Mouse (Mus musculus) cortical plate, adult 2 months (tissue): Measurements from ENCODE around the gene 1810043G02Rik. TPM values are rescaled to one million over a fixed set of nuclear protein-coding genes. Genes with fewer than 3 reads are reported as not detected.
"Not testable (repeated sequence)": the region's sequence is repeated elsewhere in the genome, so short reads cannot be mapped to it uniquely, and the experiment has no call there.

Experiments
- H3K27ac ChIP-seq: fragments of 200-500 bp; 2 replicates; pipeline ENCODE4 v1.5.1; 2012; ENCODE audit warnings: low read length, control low read depth, inconsistent platforms; ENCODE audit not compliant: insufficient read depth
- H3K4me1 ChIP-seq: fragments of 200-500 bp; 2 replicates; pipeline ENCODE4 v1.6.1; 2011; ENCODE audit warnings: low read length; ENCODE audit not compliant: control insufficient read depth, insufficient read depth
- H3K4me3 ChIP-seq: fragments of 200-500 bp; 2 replicates; pipeline ENCODE4 v1.5.1; 2011; ENCODE audit warnings: mild to moderate bottlenecking, low read length, control low read depth; ENCODE audit not compliant: insufficient read depth
- CTCF ChIP-seq: fragments of 200-500 bp; IDR thresholded peaks from 2 replicates; pipeline ENCODE4 v1.5.1; 2011; ENCODE audit warnings: mild to moderate bottlenecking, control low read depth, low read length; ENCODE audit not compliant: insufficient read depth; ENCODE audit errors: extremely low read depth
- POLR2A ChIP-seq: fragments of 200-500 bp; IDR thresholded peaks from 2 replicates; pipeline ENCODE4 v1.6.1; 2011; ENCODE audit warnings: mild to moderate bottlenecking, low read length, control low read depth; ENCODE audit not compliant: insufficient read depth; ENCODE audit errors: extremely low read depth
- polyA plus RNA-seq: library from polyadenylated mRNA; depleted of rRNA; stranded (reverse); fragments of >200 nt; gene quantifications from 2 replicates; pipeline ENCODE4 v1.2.3, GENCODE M21; 2012; rRNA removed

The 1810043G02Rik gene
- polyA plus RNA-seq, 1 experiment = 74.0 TPM

DNA sequence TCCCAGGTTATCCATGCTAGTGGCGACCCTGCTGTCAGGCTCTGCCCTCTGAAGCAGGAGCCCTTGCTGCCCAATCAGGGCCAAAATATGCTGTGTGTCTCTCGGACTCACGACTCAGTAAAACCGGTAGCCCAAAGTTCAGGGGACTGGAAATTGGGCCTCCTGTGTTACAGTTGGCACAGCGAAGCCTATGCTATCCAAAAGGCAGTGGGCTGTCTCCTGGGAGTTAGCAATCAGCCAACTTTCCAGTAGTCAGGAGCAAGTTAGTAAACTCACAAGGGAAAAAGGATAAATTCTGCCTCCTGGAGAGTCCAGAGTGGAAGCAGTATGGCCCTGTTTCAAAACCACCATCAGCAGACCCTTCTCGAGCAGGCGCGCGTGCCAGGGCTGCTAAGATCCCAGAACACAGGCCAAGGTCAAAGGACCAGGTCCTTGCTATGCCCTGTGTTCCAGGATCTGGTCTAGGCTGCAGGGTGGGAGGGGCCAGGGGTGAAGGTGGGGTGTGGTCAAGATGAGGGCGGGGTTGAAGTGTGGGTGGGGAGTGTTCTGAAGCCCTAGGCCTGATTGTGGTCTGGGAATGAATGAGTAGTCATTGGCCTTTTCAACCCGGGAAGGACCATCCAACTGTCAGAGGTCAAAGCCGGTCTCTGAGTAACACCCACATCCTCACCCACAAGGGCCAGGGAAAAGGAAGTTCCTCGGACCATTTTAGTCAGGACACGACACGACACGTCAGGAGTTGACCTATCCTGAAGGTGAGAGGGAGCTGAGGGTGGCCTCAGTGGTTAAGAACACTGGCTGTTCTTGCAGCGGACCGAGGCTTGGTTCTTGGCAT, 34.6 kb downstream of the 1810043G02Rik start:
- peaks cover 3% of the 10 kb centered on the region; the same call in 1 of the 2 replicates for H3K4me1 ChIP-seq
- no peak for TF ChIP-seq POLR2A
- TF ChIP-seq CTCF = no peak
- no peak overlapping the region for H3K27ac ChIP-seq
- H3K4me3 ChIP-seq = no peak overlapping the region

DNA sequence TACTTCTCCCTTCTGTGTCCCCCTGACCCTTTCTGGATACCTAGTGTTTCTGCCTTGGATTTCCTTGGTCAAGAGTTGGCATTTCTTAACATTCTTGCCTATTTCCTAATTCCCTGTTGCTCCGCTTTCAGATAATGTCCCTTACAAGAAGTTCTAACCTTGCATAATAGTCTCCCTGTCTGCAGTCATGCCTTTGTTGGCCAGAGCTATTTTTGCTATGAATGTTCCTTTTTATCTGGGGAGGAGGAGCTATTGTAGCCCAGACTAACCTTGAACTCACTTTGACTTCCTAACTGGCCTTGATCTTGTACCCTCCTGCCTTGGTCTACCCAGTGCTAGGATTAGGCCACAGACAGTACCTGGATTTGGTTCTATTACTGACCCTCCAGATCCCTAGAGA, 37.2 kb downstream of the 1810043G02Rik start:
- Histone ChIP-seq H3K27ac (no peak overlapping the region), H3K4me1 (no peaks in the 10 kb centered on the region), H3K4me3 (no peak overlapping the region)
- TF ChIP-seq POLR2A = no peak
- no peak for TF ChIP-seq CTCF

DNA sequence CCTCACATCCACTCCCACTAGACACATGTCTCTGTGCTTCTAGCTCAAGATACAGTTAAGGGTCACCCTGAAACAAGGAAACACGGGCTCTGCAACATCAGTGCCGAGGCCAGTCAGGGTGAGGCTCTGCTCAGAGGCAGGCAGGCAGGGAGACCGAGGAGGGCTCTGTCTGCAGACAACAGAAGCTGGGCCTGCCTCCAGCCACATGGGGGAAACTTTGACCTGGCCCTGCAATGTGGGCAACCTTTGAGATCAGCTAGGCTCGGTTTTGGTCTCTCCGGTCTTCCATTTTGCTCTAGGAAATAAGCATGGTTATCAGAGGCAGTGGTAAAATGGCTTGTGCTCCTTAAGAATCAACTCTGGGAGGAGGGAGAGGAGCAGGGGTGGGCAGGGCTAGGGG, 38.0 kb downstream of the 1810043G02Rik start:
- Histone ChIP-seq H3K4me3 (no peak overlapping the region), H3K4me1 (no peaks in the 10 kb centered on the region), H3K27ac (no peak overlapping the region)
- TF ChIP-seq POLR2A (no peak), CTCF (no peak)

DNA sequence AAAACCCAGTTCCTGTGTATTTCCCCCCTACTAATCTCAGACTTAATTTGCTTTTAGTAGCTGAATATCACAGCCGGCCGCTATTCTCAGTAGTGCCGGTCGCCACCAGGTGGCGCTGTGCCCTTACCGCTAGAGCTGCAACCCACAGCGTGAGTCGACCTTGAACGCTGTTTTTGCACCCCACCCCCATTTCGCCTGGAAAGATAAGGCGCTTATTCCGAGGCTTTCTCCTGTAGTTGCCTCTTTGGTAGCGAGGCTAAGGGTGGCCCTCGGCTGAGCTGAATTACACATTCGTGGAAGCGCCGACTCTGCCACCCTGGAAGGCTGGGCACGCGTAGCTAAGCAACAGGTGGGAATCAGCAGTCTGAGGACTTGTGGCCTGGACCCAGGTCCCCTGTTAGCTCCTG, 40.5 kb downstream of the 1810043G02Rik start:
- TF ChIP-seq CTCF (peak; percentile 86), POLR2A (no peak)
- H3K4me1 ChIP-seq = no peaks in the 10 kb centered on the region
- H3K27ac ChIP-seq = no peak overlapping the region
- H3K4me3 ChIP-seq = no peak overlapping the region

DNA sequence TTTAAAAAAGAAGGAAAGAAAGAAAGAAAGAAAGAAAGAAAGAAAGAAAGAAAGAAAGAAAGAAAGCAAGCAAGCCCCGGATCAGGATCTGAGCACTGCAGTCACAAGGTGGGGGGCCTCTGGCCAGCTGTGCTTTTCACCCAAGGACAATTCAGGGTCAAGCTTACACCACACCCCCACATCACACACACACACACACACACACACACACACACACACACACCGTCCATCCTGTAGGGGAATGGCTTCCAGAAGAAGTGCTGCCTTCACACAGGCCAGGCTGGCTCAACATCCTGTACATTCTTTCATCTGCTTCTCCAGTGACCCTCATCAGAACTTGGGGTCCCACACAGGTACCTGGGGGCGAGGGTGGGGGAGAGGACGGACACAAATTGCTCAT, 41.0 kb downstream of the 1810043G02Rik start:
- Histone ChIP-seq H3K4me3 (no peak overlapping the region), H3K4me1 (no peaks in the 10 kb centered on the region), H3K27ac (no peak overlapping the region)
- TF ChIP-seq POLR2A (no peak), CTCF (no peak)

DNA sequence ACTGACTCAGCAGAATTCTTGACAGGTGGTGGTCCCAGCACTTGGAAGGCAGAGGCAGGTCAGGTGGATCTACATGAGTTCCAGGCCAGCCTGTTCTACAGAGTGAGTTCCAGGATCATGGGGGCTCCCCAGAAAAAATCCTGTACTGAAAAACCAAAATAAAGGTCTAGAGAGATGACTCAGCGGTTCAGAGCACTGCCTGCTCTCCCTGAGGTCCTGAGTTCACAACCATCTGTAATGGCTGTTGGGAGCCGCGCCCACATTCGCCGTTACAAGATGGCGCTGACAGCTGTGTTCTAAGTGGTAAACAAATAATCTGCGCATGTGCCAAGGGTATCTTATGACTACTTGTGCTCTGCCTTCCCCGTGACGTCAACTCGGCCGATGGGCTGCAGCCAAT, 41.7 kb downstream of the 1810043G02Rik start:
- not testable (repeated sequence) for H3K4me3 ChIP-seq, H3K27ac ChIP-seq, H3K4me1 ChIP-seq

DNA sequence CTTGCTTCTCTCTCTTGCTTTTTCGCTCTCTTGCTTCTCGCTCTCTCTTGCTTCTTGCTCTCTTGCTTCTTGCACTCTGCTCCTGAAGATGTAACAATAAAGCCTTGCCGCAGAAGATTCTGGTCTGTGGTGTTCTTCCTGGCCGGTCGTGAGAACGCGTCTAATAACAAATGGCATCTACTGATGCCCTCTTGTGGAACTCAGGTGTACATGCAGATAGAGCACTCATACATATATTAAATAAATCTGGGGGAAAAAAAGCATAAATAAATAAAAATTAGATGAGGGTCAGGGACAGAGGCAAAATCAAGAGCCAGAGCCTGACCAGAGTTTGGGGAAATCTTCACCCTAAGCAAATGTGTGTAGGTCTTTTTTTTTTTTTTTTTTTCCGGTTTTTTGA, 47.1 kb downstream of the 1810043G02Rik start:
- not testable (repeated sequence) for H3K4me1 ChIP-seq, H3K27ac ChIP-seq, H3K4me3 ChIP-seq

DNA sequence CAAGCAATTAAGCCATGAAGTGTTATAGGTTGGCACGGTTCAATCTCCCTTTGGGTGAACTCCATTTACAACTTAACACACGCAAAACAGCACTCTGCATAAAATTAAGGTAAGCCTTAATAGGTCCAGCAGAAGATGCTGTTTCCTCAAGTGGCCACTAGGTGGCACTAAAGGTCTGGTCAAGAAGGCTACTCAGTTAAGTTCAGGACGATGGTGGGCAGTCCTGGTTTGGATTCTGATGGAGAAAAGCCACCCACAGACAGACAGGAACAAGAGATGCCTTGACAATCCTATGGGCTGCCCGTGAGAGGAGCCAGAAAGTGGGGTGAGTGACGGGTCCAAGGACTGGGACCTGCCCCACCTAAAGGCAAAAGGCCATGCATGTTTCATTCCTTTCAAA, 49.8 kb downstream of the 1810043G02Rik start:
- TF ChIP-seq POLR2A (no peak), CTCF (peak; percentile 95)
- Histone ChIP-seq H3K4me3 (no peak overlapping the region), H3K4me1 (no peaks in the 10 kb centered on the region), H3K27ac (no peak overlapping the region)

DNA sequence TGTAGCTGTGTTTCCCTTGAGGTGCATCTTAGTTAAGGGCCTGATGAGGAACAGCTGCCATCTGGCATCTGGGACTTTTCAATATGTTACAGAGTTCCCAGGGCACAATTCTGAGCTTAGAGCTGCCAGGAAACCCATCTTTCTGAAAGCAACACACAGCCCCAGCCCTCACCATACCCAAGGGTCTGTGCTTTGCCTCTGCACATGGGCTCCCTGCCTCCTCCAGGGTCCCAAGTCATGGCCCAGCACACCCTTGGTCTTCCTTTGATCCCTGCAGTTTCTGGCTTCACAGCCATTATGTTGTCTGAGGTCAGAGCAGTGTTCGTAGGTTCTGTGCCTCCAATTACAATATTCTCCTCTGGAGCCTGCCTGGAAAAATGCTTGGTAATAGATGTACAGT, 50.8 kb downstream of the 1810043G02Rik start:
- H3K27ac ChIP-seq = no peak overlapping the region
- no peak overlapping the region for H3K4me3 ChIP-seq
- TF ChIP-seq POLR2A (no peak), CTCF (no peak)
- H3K4me1 ChIP-seq = no peaks in the 10 kb centered on the region

DNA sequence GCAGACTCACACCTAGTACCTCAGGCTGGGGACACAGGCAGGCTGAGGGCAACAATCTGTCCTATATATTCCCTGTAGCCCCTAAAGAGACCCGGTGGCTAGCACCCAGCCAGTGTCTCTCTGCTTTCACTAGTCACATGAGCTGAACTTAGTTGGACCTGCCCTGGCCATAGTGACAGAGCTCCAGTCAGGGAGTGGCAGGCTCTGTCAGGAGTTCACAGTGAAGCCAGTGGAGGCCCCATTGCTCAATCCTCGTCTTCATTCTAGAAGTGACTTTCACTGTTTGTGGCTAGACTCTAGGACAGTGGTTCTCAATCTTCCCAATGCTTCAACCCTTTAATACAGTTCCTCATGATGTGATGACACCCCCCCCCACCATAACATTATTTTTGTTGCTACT, 53.7 kb downstream of the 1810043G02Rik start:
- Histone ChIP-seq H3K4me1 (no peaks in the 10 kb centered on the region), H3K27ac (no peak overlapping the region), H3K4me3 (no peak overlapping the region)
- TF ChIP-seq CTCF (no peak), POLR2A (no peak)

Other genes starting within 250 kb of the 1810043G02Rik start
- gene Gm18596, start 235.9 kb upstream of the 1810043G02Rik start, polyA plus RNA-seq = not detected in 2 replicates
- not detected in 2 replicates for gene Gm9736, start 227.2 kb upstream of the 1810043G02Rik start, polyA plus RNA-seq
- not detected in 2 replicates for gene Gm3233, start 218.8 kb upstream of the 1810043G02Rik start, polyA plus RNA-seq
- gene Gm3238, start 207.2 kb upstream of the 1810043G02Rik start, polyA plus RNA-seq = not detected in 2 replicates
- not detected in 2 replicates for gene Gm7138, start 201.6 kb upstream of the 1810043G02Rik start, polyA plus RNA-seq
- gene Gm3250, start 196.0 kb upstream of the 1810043G02Rik start, polyA plus RNA-seq = not detected in 2 replicates
- not detected in 2 replicates for gene Gm7137, start 190.3 kb upstream of the 1810043G02Rik start, polyA plus RNA-seq
- gene Gm9639, start 183.4 kb upstream of the 1810043G02Rik start, polyA plus RNA-seq = not detected in 2 replicates
- gene Gm19668, start 179.4 kb upstream of the 1810043G02Rik start, polyA plus RNA-seq = not detected in 2 replicates
- gene Gm9507, start 166.7 kb upstream of the 1810043G02Rik start, polyA plus RNA-seq = not detected in 2 replicates
- gene Gm2696, start 163.8 kb upstream of the 1810043G02Rik start, polyA plus RNA-seq = not detected in 2 replicates
- not detected in 2 replicates for gene Krtap10-4, start 151.4 kb upstream of the 1810043G02Rik start, polyA plus RNA-seq
- gene Krtap10-10, start 142.6 kb upstream of the 1810043G02Rik start, polyA plus RNA-seq = not detected in 2 replicates
- not detected in 2 replicates for gene Gm36176, start 131.7 kb upstream of the 1810043G02Rik start, polyA plus RNA-seq
- gene Gm10318, start 125.7 kb upstream of the 1810043G02Rik start, polyA plus RNA-seq = 0.15 TPM in 1 of 2 replicates, not detected in the other
- gene Gm3285, start 116.5 kb upstream of the 1810043G02Rik start, polyA plus RNA-seq = not detected in 2 replicates
- gene Lrrc3, start 76.0 kb upstream of the 1810043G02Rik start, polyA plus RNA-seq = 7.3 and 7.7 TPM in 2 replicates
- 30.8 and 32.0 TPM in 2 replicates for gene Trpm2, start 8.0 kb upstream of the 1810043G02Rik start, polyA plus RNA-seq
- gene Pfkl, start 31.6 kb downstream of the 1810043G02Rik start, polyA plus RNA-seq = 158 and 186 TPM in 2 replicates
- 0.13 and 0.38 TPM in 2 replicates for gene Dnmt3l, start 63.4 kb downstream of the 1810043G02Rik start, polyA plus RNA-seq
- gene Aire, start 65.1 kb downstream of the 1810043G02Rik start, polyA plus RNA-seq = 0.32 and 0.65 TPM in 2 replicates
- gene Icosl, start 90.8 kb downstream of the 1810043G02Rik start, polyA plus RNA-seq = 5.3 and 6.3 TPM in 2 replicates
- gene D10Jhu81e, start 191.3 kb downstream of the 1810043G02Rik start, polyA plus RNA-seq = 128 TPM in 2 replicates
- gene Pwp2, start 206.6 kb downstream of the 1810043G02Rik start, polyA plus RNA-seq = 18.2 and 19.6 TPM in 2 replicates